Mouse (Mus musculus) spleen, postnatal 4 days (tissue): ENCODE data around the gene Apold1.

Source experiments
- DNase-seq, 2 experiments: peaks; one replicate each; pipeline ENCODE4 v3.0.0; 2022; ENCODE audit warnings: low spot score in 2 of 2

Gene Apold1

GRCm38 (mm10) chr6:134981231-134982062 lies at the start of gene Apold1:
Gene Apold1, plus strand, starts transcription at chr6:134981718.
- peak in 1 of 2 experiments; percentile 35 for DNase-seq

DNA sequence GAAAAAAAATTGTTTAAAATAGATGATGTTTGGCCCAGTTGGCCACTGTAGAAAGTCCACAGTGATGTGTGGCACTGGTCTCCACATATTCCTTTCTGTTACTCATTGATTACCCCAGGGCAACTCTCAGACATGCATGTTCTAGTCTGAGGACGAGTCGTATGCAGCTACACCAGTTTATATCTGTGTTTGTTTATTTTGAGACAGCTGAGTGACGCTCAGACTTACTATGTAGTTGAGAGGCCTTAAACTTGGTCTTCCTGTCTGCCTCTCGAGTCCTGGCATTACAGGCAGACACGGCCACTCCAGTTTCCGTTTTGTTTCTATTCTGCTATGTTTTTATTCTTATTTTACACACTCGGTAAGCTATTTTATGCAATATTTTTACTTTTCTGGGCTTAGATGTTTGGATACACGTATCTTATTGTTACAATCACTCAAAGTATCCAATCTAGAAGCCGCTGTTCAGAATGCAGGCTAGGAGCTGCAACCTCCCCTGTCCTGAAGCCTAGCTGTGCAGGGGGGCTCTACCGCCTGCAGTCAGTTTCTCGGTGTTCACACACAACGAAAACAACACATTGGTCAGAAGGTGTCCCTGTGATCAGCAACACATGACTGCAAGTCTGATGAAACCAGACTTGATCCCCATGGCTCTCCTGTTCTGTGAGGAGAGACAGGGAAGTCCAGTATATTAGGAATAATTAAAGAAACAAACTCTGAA lies 48.9 kb upstream of the Apold1 start:
- DNase-seq, result no peak

- no peak for DNase-seq
Observed at GRCm38 (mm10) chr6:134933207-134933558, 48.3 kb upstream of the Apold1 start.

DNA sequence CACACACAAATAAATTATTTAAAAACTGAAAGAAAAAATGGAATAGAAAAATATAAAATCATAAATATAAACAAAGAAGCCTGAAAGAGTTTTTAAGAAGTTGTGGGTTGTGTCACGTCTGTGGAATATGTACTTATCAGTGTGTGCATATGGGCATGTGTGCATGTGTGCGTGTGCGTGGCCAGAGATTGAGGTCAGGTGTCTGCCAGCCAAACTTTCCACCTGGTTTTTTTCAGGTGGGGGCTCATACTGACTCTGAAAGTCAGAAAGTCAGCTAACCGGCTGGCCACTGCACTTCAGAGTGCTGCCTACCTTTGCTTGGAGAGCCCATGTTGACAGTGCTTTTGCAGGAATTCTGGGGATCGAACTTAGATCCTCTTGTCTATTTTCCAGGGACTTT lies 47.2 kb upstream of the Apold1 start:
- DNase-seq, result no peak

GRCm38 (mm10) chr6:134939781-134940180 lies 41.7 kb upstream of the Apold1 start:
- DNase-seq, result no peak

GRCm38 (mm10) chr6:134943759-134944407 lies 37.6 kb upstream of the Apold1 start:
- no peak for DNase-seq

GRCm38 (mm10) chr6:134946054-134946453 lies 35.5 kb upstream of the Apold1 start:
- DNase-seq, result no peak

GRCm38 (mm10) chr6:134946858-134947257 lies 34.7 kb upstream of the Apold1 start:
- no peak for DNase-seq

DNA sequence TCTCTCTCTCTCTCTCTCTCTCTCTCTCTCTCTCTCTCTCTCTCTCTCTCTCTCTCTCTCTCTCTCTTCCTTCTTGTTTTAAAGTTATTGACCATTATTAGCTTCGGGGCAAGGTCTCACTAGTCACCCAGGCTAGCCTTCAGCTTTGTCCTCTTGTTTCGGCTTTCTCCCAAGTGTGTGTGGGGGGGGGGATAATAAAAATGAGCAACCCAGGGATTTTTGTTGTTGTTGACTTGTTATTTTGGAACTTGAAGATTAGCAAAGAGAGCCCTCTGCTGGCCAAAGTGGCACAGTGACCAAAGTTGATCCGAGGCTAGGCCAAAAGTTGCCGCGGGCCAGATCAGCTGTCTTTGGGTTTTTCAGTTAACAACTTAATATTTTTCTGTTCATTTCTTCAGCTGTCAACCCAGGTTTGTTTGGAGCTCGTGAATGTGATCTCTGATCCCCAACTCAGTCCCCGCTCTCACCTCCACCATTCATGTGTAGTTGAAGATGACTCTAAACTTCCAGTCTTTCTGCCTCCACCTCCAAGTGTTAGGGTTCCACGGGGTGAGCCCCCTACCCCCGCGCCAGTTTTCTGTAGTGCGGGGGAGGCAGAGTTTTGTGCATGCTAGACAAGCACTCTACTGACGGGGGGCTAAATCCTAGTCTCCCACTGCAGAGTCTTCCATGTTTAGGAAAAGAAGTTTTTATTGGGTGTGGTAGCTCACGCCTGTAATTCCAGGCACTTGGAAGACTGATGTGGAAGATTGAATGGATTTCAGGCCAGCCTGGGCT lies 34.0 kb upstream of the Apold1 start:
- peak; percentile 73 to 85 for DNase-seq

- DNase-seq, result no peak
Observed at GRCm38 (mm10) chr6:134948522-134949061, 32.9 kb upstream of the Apold1 start.

DNA sequence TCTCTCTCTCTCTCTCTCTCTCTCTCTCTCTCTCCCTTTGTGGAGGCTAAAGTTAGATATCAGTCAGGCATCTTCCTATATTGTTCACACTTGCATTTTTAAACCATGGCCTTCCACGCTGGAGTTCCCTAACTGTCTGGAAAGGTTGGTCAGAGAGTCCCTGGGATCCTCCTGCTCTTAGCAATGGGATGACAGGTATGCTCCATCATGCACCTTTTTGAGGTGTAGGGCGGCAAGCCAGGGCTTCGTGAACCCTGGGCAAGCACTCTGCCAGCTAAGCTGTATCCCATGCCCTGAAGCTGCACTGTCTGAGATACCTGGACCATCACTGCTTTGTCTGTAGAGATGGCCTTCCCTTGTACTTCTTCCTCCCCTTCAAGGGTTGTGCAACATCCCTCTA lies 32.3 kb upstream of the Apold1 start:
- DNase-seq, result no peak

DNA sequence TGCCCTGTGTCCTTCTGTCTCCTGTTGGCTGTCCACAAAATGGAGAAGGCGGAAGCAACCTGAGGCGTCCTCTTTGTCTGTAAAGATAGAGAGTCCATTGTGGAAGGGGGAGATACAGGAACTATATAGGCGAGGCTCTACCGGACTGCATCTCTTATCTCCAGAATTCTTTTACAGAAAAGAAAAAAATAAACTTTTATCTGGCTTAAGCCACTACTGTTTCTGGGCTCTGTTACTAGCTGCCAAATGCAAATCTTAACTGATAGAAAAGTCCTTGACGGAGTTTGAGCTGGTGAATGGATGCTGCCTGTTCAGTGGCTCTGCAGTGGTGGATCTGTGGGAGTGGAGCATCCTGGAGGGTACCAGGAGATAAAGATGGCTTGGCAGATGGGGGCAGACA lies 30.2 kb upstream of the Apold1 start:
- DNase-seq, result no peak

DNA sequence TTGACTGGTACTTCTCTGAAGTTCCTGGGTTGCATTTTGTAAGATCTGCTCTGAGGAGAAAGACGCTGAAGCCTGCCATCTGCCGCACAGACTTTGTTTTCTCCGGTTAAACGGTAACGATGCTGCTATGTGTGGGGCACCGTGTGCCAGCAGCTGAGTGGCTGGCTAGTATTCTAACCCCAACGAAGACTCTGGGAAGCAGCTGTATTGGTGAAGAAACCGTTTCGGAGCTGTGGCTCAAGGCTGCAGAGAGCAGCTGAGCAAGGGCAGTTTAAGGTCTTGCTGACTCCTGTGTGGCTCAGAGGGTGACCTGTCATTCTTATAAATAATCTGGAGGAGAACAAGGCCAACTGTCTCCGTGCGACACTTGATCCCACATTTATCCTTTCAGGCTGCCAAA lies 27.5 kb upstream of the Apold1 start:
- no peak for DNase-seq

DNA sequence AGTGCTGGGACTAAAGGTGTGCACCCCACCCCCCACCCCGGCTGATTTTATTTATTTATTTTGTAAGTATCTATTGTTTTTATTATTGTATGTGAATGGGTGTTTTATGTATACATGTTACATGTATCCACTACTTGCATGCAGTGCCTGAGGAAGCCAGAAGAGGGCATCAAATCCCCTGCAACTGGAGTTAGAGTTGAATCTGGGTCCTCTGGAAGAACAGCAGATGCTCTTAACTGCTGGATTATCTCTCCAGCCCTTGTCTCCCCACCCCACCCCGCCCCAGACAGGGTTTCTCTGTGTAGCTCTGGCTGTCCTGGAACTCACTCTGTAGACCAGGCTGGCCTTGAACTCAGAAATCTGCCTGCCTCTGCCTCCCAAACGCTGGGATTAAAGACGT lies 25.1 kb upstream of the Apold1 start:
- DNase-seq, result no peak

DNA sequence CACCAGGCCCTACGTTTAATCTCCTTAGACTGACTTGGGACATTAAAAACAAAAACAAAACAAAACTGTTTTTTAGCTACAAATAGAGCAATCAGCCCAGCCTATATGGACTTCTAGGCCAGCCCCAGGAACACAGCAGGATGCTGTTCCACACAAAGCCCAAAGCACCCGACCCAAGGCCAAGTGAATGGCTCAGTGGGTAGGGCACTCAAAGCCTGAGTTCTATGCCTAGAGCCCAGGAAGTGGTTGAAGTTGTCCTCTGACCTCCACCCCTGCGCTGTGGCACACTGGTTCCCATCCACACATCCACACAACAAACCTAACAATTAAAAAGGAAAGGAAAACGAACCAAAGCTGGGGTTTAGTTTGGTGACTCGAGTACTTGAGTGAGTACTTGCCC lies 20.2 kb upstream of the Apold1 start:
- no peak for DNase-seq

DNA sequence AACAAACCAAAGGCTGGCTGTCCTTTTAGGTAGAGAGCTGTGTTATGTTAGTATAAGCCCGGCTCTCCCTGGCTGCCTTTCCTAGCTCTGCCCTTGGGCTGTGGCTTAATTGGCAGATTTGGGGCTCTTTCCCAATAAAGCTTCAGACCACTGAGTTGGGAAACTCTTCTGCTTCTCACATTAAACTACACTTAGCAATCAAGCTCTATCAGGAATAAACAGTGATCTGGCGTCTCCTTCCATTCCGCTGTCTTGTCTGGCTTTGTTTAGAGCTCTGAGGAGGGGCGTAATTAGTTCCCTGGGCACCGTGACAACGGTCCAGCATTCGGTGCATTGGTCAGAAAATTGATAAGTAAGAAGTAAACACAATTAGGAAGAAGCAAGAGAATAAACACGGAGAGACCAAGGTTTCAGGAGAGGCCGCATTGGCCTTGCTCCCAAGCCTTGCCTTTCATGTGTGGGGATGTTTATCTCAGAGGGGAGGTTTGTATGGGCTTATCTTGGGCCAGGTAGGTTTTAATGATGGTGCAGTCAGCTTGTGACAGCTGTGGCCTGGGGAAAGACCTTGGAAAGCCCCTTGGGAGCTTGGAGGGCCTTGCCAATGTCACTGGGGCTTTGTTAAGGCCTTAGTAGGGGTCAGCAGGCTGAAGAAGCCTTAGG lies 19.5 kb upstream of the Apold1 start:
- no peak for DNase-seq

DNA sequence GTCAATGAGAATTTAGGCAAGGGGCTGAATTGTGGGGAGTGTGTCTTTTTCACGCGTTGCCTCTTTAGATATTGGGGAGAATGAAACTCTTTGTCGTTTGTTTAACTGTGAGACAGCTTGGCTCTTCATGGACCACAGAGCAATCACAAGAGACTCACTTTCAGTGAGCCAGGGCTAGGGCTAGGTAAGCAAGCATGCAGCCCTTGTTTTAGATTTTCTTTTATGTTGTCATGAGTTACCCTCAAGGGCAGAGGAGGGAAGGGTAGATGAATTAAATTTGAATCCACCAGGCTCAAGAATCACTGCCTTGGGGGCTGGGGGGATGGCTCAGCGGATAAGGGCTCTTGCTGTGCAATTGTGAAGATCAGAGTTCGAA lies 19.0 kb upstream of the Apold1 start:
- no peak for DNase-seq

DNA sequence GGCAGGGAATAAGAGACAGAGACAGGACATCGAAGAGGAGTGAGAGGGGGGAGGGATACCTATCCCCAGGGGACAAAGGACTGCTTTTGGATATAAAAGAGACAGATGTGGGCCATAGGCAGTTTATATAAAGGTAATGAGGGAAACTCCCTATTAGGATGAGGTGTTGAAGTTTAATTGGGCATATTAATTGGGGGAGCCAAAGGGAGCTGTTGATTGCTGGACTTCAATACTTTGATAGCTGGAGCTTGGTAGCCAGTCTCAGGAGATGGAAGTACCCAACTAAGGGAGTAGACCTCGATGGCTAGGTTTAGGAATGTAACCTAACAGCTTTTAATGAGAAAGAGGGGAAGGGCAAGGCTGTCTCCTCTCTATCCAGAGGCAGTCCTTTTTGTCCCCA lies 17.6 kb upstream of the Apold1 start:
- no peak for DNase-seq

DNA sequence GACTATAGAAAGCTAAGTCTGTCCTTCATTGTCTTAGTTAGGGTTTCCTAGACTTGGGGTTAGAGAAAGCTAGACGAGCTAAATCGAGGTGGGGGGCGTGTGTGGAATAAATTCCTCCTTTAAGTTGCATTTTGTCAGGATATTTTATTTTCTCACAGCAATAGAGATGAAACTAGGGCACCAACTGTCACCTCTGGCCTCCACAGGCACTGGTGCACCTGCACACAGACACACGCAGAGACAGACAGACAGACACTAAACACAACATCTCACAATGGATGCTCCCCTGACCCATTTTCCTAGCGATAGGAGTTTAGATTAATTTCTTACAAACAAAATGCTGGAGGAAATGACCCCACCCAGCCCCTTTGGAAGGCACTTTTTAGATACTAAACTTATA lies 14.8 kb upstream of the Apold1 start:
- DNase-seq, result no peak

DNA sequence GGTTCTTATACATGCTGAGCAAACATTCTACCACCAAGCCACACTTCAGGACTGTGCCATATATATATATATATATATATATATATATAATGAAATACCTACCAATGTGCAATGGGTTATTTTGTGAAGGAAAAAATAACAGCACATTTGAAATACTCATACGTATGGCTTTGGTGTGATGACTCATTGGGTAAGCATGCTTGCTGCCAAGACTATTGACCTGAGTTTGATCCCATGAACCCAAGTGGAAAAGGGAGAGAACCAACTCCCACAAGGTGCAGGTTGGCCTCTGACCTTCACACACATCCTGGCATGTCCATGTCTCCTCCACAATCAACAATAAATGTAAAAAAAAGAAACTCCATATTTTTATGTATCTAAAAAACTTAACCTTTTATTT lies 13.2 kb upstream of the Apold1 start:
- no peak for DNase-seq

- no peak for DNase-seq
Observed at GRCm38 (mm10) chr6:134969498-134969897, 12.0 kb upstream of the Apold1 start.
